Mouse (Mus musculus) urinary bladder, adult 18-20 months (tissue): ENCODE results near the gene Mrpl30.

ENCODE experiments used
- DNase-seq, 2 experiments: peaks; one replicate each; pipeline ENCODE4 v3.0.0; 2022; ENCODE audit warnings: low spot score in 2 of 2, mixed read lengths in 2 of 2

Mrpl30 gene

GRCm38 (mm10) chr1:37890025-37890652 lies at the start of gene Mrpl30, which contains the start of gene Mitd1:
Gene Mrpl30, plus strand, starts transcription at chr1:37890477.
Gene Mitd1, minus strand, starts transcription at chr1:37890411.
- peak; percentile 82 to 86 for DNase-seq

DNA sequence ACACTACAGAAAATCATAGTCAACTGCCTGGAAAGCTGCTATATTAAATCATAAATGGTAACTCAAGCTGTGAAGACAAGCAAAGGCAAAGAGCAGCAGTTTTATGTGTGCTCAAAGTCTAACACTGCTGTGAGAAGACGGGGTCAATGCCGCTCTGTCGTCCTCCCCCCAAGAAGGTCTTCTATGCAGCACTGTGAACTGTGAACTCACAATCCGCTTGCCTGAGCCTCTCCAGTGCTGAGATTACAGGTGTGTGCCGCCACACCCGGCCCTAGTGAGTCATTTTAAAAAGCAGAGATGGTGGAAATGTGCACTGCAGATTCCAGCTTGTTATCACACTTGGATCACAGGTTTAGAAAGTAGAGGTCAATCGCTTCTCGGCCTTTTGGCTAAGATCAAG lies 43.4 kb upstream of the Mrpl30 start:
- no peak for DNase-seq

GRCm38 (mm10) chr1:37850696-37851095 lies 39.6 kb upstream of the Mrpl30 start:
- DNase-seq = no peak

DNA sequence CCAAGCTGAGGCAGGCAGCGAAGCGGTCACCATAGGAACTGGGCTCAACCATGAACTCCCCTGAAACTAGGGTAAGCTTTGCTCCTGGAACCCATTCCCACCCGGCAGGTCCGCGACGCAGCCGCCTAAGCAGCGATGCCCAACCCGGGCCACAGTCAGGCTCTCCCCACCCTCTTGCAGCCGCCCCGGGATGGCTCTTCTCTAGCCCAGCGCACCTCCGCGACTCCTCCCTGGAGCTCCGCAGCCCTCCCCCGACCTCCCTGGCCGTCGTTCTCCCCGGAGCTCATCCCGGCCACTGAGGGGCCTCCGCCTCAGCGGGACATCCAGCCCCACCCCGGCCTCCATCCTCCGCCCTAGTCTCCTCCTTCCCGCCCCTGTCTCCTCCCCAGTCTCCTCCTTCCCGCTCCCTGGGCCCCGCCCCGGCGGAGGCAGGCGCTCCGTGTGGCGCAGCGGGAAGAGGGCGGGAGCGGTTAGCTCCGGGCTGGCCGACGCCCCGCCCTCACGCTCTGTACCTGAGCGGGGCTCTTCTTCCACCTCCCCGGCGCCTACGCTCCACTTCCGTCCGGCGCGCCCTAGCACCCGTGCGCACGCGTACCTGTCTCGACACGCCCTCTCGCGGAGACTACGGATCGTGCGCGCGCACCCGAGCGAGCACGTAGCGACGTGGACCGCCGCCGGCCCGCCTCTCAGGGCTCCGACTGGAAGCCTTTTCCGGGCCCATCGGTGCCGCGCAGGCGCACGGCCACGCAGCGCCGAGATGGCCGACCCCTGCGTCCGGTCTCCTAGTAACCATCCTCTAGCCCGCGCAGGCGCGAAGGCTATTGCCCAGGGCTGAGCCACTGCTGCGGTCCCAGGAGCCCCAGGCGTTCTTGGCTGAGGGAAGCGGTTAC lies 25.5 kb upstream of the Mrpl30 start:
- DNase-seq = peak; percentile 96 to 99

- no peak for DNase-seq
These were observed 24.7 kb upstream of the Mrpl30 start for GRCm38 (mm10) chr1:37865401-37866215.

DNA sequence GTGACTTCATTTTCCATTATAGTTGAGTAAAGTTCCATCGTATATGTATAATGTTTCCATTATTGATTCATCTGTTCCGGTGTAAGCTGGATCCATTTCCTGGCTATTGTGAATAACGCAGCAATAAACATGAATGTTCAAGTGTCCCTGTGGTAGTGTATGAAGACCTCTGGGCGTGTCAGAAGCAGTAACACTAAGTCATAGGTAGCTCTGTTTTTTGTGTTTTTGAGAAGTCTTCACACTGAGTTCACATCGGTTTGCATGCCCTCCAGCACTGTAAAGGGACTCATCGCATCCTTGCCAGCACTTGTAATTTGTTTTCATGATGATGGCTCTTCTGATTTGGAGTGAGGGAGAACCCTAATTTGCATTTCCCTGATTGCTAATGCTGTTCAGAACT lies 24.0 kb upstream of the Mrpl30 start, which contains the start of gene Tsga10:
Gene Tsga10 (minus strand): TSS at position 144 of the 400 bp plus-strand sequence.
- DNase-seq = no peak

DNA sequence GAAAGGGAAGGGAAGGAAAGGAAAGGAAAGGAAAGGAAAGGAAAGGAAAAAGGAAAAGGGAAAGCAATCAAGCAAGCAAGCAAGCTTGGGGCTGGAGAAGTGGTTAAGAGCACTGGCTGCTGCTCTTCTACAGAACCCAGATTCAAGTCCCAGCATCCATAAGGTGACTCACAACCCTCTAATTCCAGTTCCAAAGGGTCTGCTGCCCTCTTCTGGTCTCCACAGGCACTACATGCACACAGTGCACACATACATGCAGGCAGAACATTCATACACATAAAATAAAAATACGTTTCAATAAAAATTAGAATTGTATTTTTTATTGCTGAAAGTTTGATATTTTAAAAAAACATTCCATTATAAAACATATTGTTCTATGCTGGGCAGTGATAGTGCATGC lies 23.2 kb upstream of the Mrpl30 start:
- no peak for DNase-seq

DNA sequence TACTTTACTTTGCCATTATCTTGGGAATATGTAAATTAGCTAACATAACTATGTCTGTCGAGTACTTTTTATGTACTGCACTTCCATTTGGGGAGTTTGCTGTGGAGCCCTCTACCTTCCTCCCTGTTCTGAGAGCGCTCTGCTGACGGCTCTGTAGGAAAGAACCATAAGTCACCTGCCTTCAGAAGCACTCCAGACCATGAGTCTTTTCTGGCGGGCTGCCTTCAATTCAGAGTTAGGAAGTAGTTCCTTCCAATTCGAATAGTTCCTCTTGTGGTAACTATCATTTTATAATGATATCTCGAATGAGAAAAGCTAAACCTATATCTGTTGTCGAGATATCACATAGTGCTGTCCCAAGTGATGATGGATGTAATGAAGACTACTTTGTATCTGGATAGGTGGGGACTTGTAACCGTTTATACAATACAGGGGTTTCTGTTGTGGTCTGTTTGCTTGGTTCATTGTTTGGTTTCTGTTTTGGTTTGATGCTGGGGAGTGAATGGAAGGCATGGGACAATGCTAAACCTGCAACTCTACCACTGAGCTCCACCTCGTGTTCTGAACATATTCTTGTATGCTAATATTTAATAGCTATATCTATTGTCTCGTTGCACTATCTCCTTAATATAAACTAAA lies 22.5 kb upstream of the Mrpl30 start:
- no peak for DNase-seq

- DNase-seq = no peak
These were observed 21.6 kb upstream of the Mrpl30 start for GRCm38 (mm10) chr1:37868640-37869039.

DNA sequence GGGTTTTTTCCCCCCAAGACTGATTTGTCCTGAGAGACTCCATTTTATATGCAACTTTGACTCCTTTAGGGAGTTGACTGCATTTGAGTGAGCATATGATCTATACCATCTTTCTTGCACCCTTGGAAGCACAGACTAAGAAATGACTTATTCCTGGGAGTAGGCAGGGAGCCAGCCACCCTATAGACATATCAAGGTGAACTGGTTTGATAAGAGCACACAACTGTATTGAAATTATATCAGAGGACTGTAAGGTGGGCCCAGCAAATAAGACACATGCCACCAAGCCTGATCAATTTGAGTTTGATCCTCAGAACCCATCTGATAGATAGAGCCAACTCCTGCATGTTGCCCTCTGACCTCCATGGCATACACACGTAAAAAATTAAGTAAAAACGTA lies 20.9 kb upstream of the Mrpl30 start:
- DNase-seq = no peak

GRCm38 (mm10) chr1:37871704-37872103 lies 18.6 kb upstream of the Mrpl30 start, which contains the start of gene Lipt1:
Gene Lipt1, plus strand, starts transcription at chr1:37871738.
- no peak for DNase-seq

DNA sequence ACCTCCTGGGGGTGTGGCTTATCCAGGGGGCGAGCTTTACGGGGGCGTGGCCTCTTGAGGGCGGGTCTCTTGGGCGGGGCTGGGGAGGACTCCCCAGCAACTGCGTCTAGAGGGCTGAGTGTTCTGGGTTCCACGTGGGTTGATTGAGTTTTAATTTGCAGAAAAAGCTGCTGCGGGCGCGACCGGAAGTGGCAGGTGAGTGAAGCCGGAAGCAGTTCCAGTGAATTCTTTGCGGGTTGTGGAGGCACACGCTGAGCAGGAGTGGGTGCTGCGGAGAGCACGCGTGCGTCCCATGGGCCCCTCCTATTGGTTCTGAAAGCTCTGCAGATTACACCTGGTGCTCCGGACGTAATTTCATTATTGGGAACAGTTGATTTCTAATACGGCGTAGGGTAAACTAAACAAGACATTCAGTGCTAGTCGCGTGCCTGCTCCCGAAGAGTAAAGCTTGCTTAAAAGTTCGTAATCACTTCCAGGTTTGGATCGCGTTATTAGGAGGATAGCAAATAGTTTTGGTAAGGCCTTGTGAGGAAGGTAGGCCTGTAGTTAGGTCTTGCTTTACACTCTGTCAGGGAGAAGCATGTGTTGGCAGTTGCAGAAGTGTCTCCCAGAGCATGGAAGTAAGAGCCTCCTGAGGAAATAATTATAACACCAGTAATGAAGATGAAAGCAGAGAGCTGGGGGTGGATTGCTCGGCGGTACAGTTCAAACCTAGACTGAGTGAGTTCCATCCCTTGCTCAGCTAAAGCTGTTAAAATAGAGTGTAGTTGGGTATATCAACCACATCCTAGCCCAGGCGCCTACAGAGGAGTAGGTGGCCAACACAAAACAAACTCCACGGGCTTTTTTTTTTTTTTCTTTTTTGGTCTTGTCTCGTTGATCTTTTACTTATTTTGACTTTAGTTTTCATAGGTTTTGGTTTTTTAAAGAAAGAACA lies 17.9 kb upstream of the Mrpl30 start:
- peak; percentile 64 to 68 for DNase-seq

- no peak for DNase-seq
These were observed 17.1 kb upstream of the Mrpl30 start for GRCm38 (mm10) chr1:37873157-37873556.

- no peak for DNase-seq
These were observed 12.4 kb upstream of the Mrpl30 start for GRCm38 (mm10) chr1:37877736-37878460.

GRCm38 (mm10) chr1:37883411-37883810 lies 6.9 kb upstream of the Mrpl30 start:
- DNase-seq = no peak

DNA sequence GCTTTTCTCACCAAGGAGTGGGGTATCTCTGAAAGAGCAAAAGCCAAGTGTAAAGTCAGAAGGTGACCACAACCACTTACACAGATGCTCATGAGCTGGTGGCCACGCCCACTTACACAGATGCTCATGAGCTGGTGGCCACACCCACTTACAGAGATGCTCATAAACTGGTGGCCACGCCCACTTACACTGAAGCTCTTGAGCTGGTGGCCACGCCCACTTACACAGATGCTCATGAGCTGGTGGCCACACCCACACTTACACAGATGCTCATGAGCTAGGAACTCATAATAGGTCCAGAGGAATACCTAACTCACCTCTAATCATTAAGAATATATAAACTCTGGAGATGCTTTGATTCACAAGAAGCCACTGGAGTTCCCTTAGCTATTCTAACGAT lies 5.8 kb upstream of the Mrpl30 start:
- no peak for DNase-seq

DNA sequence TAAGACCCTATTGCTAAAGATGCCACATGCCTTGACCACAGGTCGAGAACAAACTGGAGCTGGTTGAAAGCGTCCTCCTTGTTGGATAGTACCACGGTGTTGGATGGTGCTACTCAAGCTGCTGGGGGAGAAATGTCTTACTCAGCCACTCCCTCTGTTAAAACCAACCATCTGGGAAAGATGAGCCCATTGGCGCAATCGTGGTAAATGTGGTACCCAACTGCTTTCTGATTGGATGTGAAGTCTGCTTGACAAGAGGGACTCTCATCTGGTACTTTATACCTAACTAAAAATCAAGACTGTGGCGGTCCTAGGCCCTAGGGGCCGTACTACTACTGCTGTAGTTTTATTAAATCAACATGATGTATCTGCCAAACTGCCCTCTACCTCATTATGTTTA lies 1.1 kb upstream of the Mrpl30 start:
- DNase-seq = no peak

- DNase-seq = no peak
These were observed 1.1 kb downstream of the Mrpl30 start for GRCm38 (mm10) chr1:37891400-37891799.

DNA sequence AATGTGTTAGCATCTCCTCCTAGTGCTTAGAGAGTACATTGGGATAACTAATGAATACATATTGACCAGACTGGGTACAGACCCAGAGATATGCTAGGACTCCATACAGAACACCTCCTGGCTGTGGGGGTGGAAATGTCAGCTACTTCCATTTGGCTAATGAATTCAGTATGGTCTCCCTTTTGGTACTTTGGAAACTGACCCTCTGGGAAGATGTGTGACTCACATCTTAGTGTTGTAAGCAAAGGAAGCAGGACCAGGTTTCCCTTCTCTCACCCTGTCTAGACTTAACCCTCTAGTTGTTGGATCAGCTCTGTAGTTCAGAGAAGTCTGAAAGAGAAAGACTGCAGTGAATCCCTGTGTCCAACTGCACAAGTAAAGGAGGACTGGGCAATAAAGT lies 4.3 kb downstream of the Mrpl30 start:
- DNase-seq = no peak

GRCm38 (mm10) chr1:37899816-37900215 lies 9.5 kb downstream of the Mrpl30 start:
- DNase-seq = no peak
